Comparison of ENCODE assay signal across 8 mouse cellular contexts in genomic region chr4:114913594-114913962, GRCm38 (mm10). TPM values are rescaled to one million over a fixed set of nuclear protein-coding genes. Genes with fewer than 3 reads are reported as not detected.
DNase-seq lines count a peak whose midpoint lies in the region; ATAC-seq and TF ChIP-seq lines count a peak whose summit lies in the region.
"Had no signal": no experiment of that assay in that cellular context is flagged by ENCODE, and none has a peak within 500 bp of the region (broad histone marks: within the 10 kb centered on the region; RNA-seq: fewer than 3 reads in every experiment).

No protein-coding gene starts in this region.

- H3K9me3 ChIP-seq in forebrain, embryonic 16.5 days (ENCODE audit: control insufficient read depth, low read length), result no peaks in the 10 kb centered on the region
- H3K9me3 ChIP-seq in kidney, embryonic 15.5 days (replicated peaks), result no peaks in the 10 kb centered on the region
- H3K9me3 ChIP-seq: megakaryocyte, embryonic 14.5 days had no signal

- H3K4me1 ChIP-seq in forebrain, embryonic 16.5 days (replicated peaks; ENCODE audit: control insufficient read depth, insufficient read depth, low read length), result peaks cover 12% of the 10 kb centered on the region
- peaks cover 48% of the 10 kb centered on the region for H3K4me1 ChIP-seq in kidney, embryonic 15.5 days
- H3K4me1 ChIP-seq in testis, adult 2 months (ENCODE audit: control insufficient read depth, insufficient read depth, low read length), result peaks cover 9% of the 10 kb centered on the region

- no peak overlapping the region for H3K4me3 ChIP-seq in forebrain, embryonic 16.5 days (replicated peaks; ENCODE audit: low read length)
- H3K4me3 ChIP-seq in kidney, embryonic 15.5 days (replicated peaks), result no peak overlapping the region
- no peak overlapping the region for H3K4me3 ChIP-seq in testis, adult 2 months (ENCODE audit: control insufficient read depth, low read depth, low read length)
- H3K4me3 ChIP-seq: megakaryocyte, embryonic 14.5 days had no signal

- peak; percentile 56 for DNase-seq in urinary bladder, postnatal 14 days (ENCODE audit: low spot score)
- DNase-seq in urinary bladder, adult 2 months (ENCODE audit: low spot score), result no peak
- peak; percentile 84 for DNase-seq in brain, embryonic 14.5 days (ENCODE audit: low read depth)
- DNase-seq in lung, postnatal 4 days, result peak; percentile 59 to 67

- H3K27ac ChIP-seq in forebrain, embryonic 16.5 days (ENCODE audit: low read length), result no peak overlapping the region
- H3K27ac ChIP-seq in kidney, embryonic 15.5 days, result no peak overlapping the region
- H3K27ac ChIP-seq in testis, adult 2 months (ENCODE audit: control insufficient read depth, insufficient read depth, low read depth, low read length), result no peak overlapping the region

- 0% methylated on average over 13 of the region's 13 CpGs for WGBS in forebrain, embryonic 16.5 days
- WGBS in kidney, embryonic 15.5 days, result 6% methylated on average over 13 of the region's 13 CpGs

- TF ChIP-seq CTCF in brain, embryonic 14.5 days (IDR thresholded peaks at IDR 0.05; ENCODE audit: borderline replicate concordance, extremely low read depth, insufficient read depth, insufficient read length), result peak; percentile 74
- TF ChIP-seq CTCF in testis, adult 2 months (IDR thresholded peaks at IDR 0.05; ENCODE audit: control insufficient read depth, insufficient read depth, insufficient replicate concordance, low read depth, low read length), result peak; percentile 61; the same call in 1 of the 2 replicates

- H3K27me3 ChIP-seq in forebrain, embryonic 16.5 days (replicated peaks; ENCODE audit: control insufficient read depth, insufficient read depth, low read length), result peaks cover 84% of the 10 kb centered on the region
- peaks cover 74% of the 10 kb centered on the region for H3K27me3 ChIP-seq in kidney, embryonic 15.5 days
- peaks cover 2% of the 10 kb centered on the region; the same call in 1 of the 2 replicates for H3K27me3 ChIP-seq in testis, adult 2 months (ENCODE audit: control insufficient read depth, insufficient read depth, low read length)

- ATAC-seq in forebrain, embryonic 16.5 days, result 0 out of 2 replicates have a peak, but pooled peaks have one; percentile 18
- ATAC-seq in kidney, embryonic 15.5 days (replicated peaks; ENCODE audit: low FRiP score), result no peak

- no peak for TF ChIP-seq POLR2A in brain, embryonic 14.5 days (IDR thresholded peaks at IDR 0.05; ENCODE audit: borderline replicate concordance, extremely low read depth, insufficient read depth, insufficient read length, poor library complexity, severe bottlenecking)
- no peak for TF ChIP-seq POLR2A in testis, adult 2 months (IDR thresholded peaks at IDR 0.05; ENCODE audit: control insufficient read depth, low read depth, low read length)

- no peak overlapping the region for H3K9ac ChIP-seq in forebrain, embryonic 16.5 days (replicated peaks; ENCODE audit: low read depth, low read length)
- no peak overlapping the region for H3K9ac ChIP-seq in kidney, embryonic 15.5 days

- no peak overlapping the region for H3K4me2 ChIP-seq in forebrain, embryonic 16.5 days (ENCODE audit: low read length)
- H3K4me2 ChIP-seq in kidney, embryonic 15.5 days, result peak overlapping the region; percentile 47; the same call in 1 of the 2 replicates

- no peaks in the 10 kb centered on the region for H3K36me3 ChIP-seq in forebrain, embryonic 16.5 days (ENCODE audit: control insufficient read depth, insufficient read depth)
- no peaks in the 10 kb centered on the region for H3K36me3 ChIP-seq in kidney, embryonic 15.5 days
- H3K36me3 ChIP-seq in testis, adult 2 months (ENCODE audit: control insufficient read depth, insufficient read depth, low read length), result no peaks in the 10 kb centered on the region

RNA-seq across cellular contexts. Expression of gene Foxd2, which starts 4.9 kb away (rescaled TPM):
- polyA plus RNA-seq in urinary bladder, adult 2 months (2012; rRNA removed), result 0.66 and 0.97 TPM in 2 replicates
- 0.93 and 1.1 TPM in 2 replicates for polyA plus RNA-seq in brain, embryonic 14.5 days (2012; rRNA removed)
- polyA plus RNA-seq in forebrain, embryonic 16.5 days (2015; fragmentation: Nextera tagmentation; extraction: Ambion mirVana), result 0.15 TPM in 2 replicates
- 5.2 and 5.5 TPM in 2 replicates for polyA plus RNA-seq in kidney, embryonic 15.5 days (2015; fragmentation: Nextera tagmentation; extraction: Ambion mirVana)
- polyA plus RNA-seq in testis, adult 2 months (2012; rRNA removed), result 0.22 and 0.37 TPM in 2 replicates

RNA-seq across cellular contexts. Expression of gene Foxe3, which starts 12.2 kb away (rescaled TPM):
- not detected in 2 replicates for polyA plus RNA-seq in urinary bladder, adult 2 months (2012; rRNA removed)
- polyA plus RNA-seq in brain, embryonic 14.5 days (2012; rRNA removed), result 0.10 and 0.19 TPM in 2 replicates
- polyA plus RNA-seq in forebrain, embryonic 16.5 days (2015; fragmentation: Nextera tagmentation; extraction: Ambion mirVana), result not detected in 2 replicates
- not detected in 2 replicates for polyA plus RNA-seq in kidney, embryonic 15.5 days (2015; fragmentation: Nextera tagmentation; extraction: Ambion mirVana)
- polyA plus RNA-seq in testis, adult 2 months (2012; rRNA removed), result 0.95 and 1.3 TPM in 2 replicates
